Mouse (Mus musculus) macrophage (primary cell): ENCODE data around the gene Sh2d3c. TPM values are rescaled to one million over a fixed set of nuclear protein-coding genes. Genes with fewer than 3 reads are reported as not detected.

Experiments used
- H3K27ac ChIP-seq: fragments of 350-480 bp; formaldehyde crosslinking; 2 replicates; pipeline ENCODE4 v1.9.0; 2021
- H3K36me3 ChIP-seq: fragments of 350-480 bp; formaldehyde crosslinking; 2 replicates; pipeline ENCODE4 v1.9.0; 2021; ENCODE audit errors: inconsistent target
- H3K4me3 ChIP-seq: fragments of 350-480 bp; formaldehyde crosslinking; 2 replicates; pipeline ENCODE4 v1.9.0; 2021; ENCODE audit errors: inconsistent target
- H3K79me2 ChIP-seq: fragments of 350-480 bp; formaldehyde crosslinking; 2 replicates; pipeline ENCODE4 v1.9.0; 2021; ENCODE audit errors: inconsistent target
- WGBS: methylation state at CpG from one replicate; pipeline ENCODE4 v1.1.7; 2026; ENCODE audit warnings: inconsistent platforms; ENCODE audit not compliant: missing documents; 5-methylcytosine and 5-hydroxymethylcytosine counted together
- polyA plus RNA-seq: library from polyadenylated mRNA; stranded (reverse); fragments of 250-400 nt; gene quantifications from 3 replicates; pipeline ENCODE4 v1.2.4, GENCODE M21; 2018; ENCODE audit warnings: inconsistent platforms

Sh2d3c gene
- polyA plus RNA-seq, 1 experiment from 2014 or later, result 9.3 TPM

- Histone ChIP-seq H3K36me3 (peaks cover 20% of the 10 kb centered on the region), H3K4me3 (no peak overlapping the region), H3K27ac (no peak overlapping the region), H3K79me2 (peaks cover 21% of the 10 kb centered on the region; the same call in 1 of the 2 replicates)
- WGBS, result 94% methylated on average over 17 of the region's 18 CpGs
Observed at GRCm38 (mm10) chr2:32742173-32742531, 21.3 kb downstream of the Sh2d3c start.

GRCm38 (mm10) chr2:32744272-32744982 lies 23.6 kb downstream of the Sh2d3c start:
- peaks cover 42% of the 10 kb centered on the region for H3K36me3 ChIP-seq
- H3K79me2 ChIP-seq, result peaks cover 18% of the 10 kb centered on the region; the same call in 1 of the 2 replicates
- WGBS, result 42% methylated on average over 15 of the region's 15 CpGs
- no peak overlapping the region for H3K4me3 ChIP-seq
- H3K27ac ChIP-seq, result no peak overlapping the region

- no peak overlapping the region for H3K27ac ChIP-seq
- H3K36me3 ChIP-seq, result peaks cover 76% of the 10 kb centered on the region
- H3K4me3 ChIP-seq, result no peak overlapping the region
- H3K79me2 ChIP-seq, result no peaks in the 10 kb centered on the region
- WGBS, result 93% methylated on average over 14 of the region's 16 CpGs
Observed at GRCm38 (mm10) chr2:32749082-32749481, 28.2 kb downstream of the Sh2d3c start.

GRCm38 (mm10) chr2:32750199-32750598 lies 29.3 kb downstream of the Sh2d3c start:
- H3K79me2 ChIP-seq, result no peaks in the 10 kb centered on the region
- peaks cover 82% of the 10 kb centered on the region for H3K36me3 ChIP-seq
- no peak overlapping the region for H3K4me3 ChIP-seq
- H3K27ac ChIP-seq, result no peak overlapping the region
- WGBS, result 65% methylated on average over 7 of the region's 7 CpGs

GRCm38 (mm10) chr2:32750887-32751664 lies 30.2 kb downstream of the Sh2d3c start:
- H3K27ac ChIP-seq, result no peak overlapping the region
- no peak overlapping the region for H3K4me3 ChIP-seq
- H3K36me3 ChIP-seq, result peaks cover 73% of the 10 kb centered on the region
- 94% methylated on average over 27 of the region's 31 CpGs for WGBS
- H3K79me2 ChIP-seq, result no peaks in the 10 kb centered on the region

- peaks cover 68% of the 10 kb centered on the region for H3K36me3 ChIP-seq
- H3K4me3 ChIP-seq, result no peak overlapping the region
- no peak overlapping the region for H3K27ac ChIP-seq
- no peaks in the 10 kb centered on the region for H3K79me2 ChIP-seq
- WGBS, result 98% methylated on average over 7 of the region's 10 CpGs
Observed at GRCm38 (mm10) chr2:32751665-32752033, 30.8 kb downstream of the Sh2d3c start.

- 80% methylated on average over 8 of the region's 10 CpGs for WGBS
Observed at GRCm38 (mm10) chr2:32752181-32752580, 31.3 kb downstream of the Sh2d3c start.

GRCm38 (mm10) chr2:32756674-32757055 lies 35.8 kb downstream of the Sh2d3c start:
- peaks cover 44% of the 10 kb centered on the region for H3K36me3 ChIP-seq

More at GRCm38 (mm10) chr2:32752181-32752580, 31.3 kb downstream of the Sh2d3c start:
- H3K79me2 ChIP-seq, result no peaks in the 10 kb centered on the region
- H3K4me3 ChIP-seq, result no peak overlapping the region
- peaks cover 62% of the 10 kb centered on the region for H3K36me3 ChIP-seq
- no peak overlapping the region for H3K27ac ChIP-seq

GRCm38 (mm10) chr2:32757056-32757845 lies 36.4 kb downstream of the Sh2d3c start, which contains the start of gene Tor2a:
Gene Tor2a (plus strand): TSS chr2:32757234.
- Histone ChIP-seq H3K36me3 (peaks cover 44% of the 10 kb centered on the region), H3K27ac (no peak within 1 kb of the TSS), H3K4me3 (peak within 1 kb of the TSS; percentile 28), H3K79me2 (no peaks in the 10 kb centered on the region; the same call in 1 of the 2 replicates)
- 1% methylated on average over 57 of the region's 66 CpGs for WGBS

More at GRCm38 (mm10) chr2:32756674-32757055, 35.8 kb downstream of the Sh2d3c start:
- Histone ChIP-seq H3K27ac (no peak overlapping the region), H3K79me2 (no peaks in the 10 kb centered on the region; the same call in 1 of the 2 replicates), H3K4me3 (no peak overlapping the region)
- WGBS, result 42% methylated on average over 6 of the region's 6 CpGs

- H3K4me3 ChIP-seq, result no peak overlapping the region
- no peaks in the 10 kb centered on the region; the same call in 1 of the 2 replicates for H3K79me2 ChIP-seq
- 96% methylated on average over 5 of the region's 8 CpGs for WGBS
- H3K36me3 ChIP-seq, result peaks cover 44% of the 10 kb centered on the region
- no peak overlapping the region for H3K27ac ChIP-seq
Observed at GRCm38 (mm10) chr2:32758503-32758902, 37.6 kb downstream of the Sh2d3c start.

GRCm38 (mm10) chr2:32759001-32759400 lies 38.1 kb downstream of the Sh2d3c start:
- peaks cover 39% of the 10 kb centered on the region for H3K36me3 ChIP-seq
- no peak overlapping the region for H3K27ac ChIP-seq
- H3K4me3 ChIP-seq, result no peak overlapping the region
- WGBS, result 96% methylated on average over 2 of the region's 2 CpGs
- H3K79me2 ChIP-seq, result no peaks in the 10 kb centered on the region; the same call in 1 of the 2 replicates

- no peaks in the 10 kb centered on the region; the same call in 1 of the 2 replicates for H3K79me2 ChIP-seq
- H3K4me3 ChIP-seq, result no peak overlapping the region
- no peak overlapping the region for H3K27ac ChIP-seq
- 95% methylated on average over 14 of the region's 14 CpGs for WGBS
- H3K36me3 ChIP-seq, result peaks cover 31% of the 10 kb centered on the region; the same call in 1 of the 2 replicates
Observed at GRCm38 (mm10) chr2:32761361-32761760, 40.5 kb downstream of the Sh2d3c start.

- H3K36me3 ChIP-seq, result peaks cover 31% of the 10 kb centered on the region; the same call in 1 of the 2 replicates
- 96% methylated on average over 4 of the region's 4 CpGs for whole genome bisulfite sequencing
- no peaks in the 10 kb centered on the region; the same call in 1 of the 2 replicates for H3K79me2 ChIP-seq
- no peak overlapping the region for H3K27ac ChIP-seq
- no peak overlapping the region for H3K4me3 ChIP-seq
Observed at GRCm38 (mm10) chr2:32761859-32762258, 41.0 kb downstream of the Sh2d3c start.

GRCm38 (mm10) chr2:32763353-32763752 lies 42.5 kb downstream of the Sh2d3c start:
- Histone ChIP-seq H3K36me3 (peaks cover 31% of the 10 kb centered on the region; the same call in 1 of the 2 replicates), H3K27ac (no peak overlapping the region), H3K79me2 (no peaks in the 10 kb centered on the region; the same call in 1 of the 2 replicates), H3K4me3 (no peak overlapping the region)
- 68% methylated on average over 3 of the region's 3 CpGs for WGBS
